Mouse (Mus musculus): Measurements from ENCODE around the gene Camsap2.

GRCm38 (mm10) chr1:136395073-136395472 lies 49.2 kb upstream of the Camsap2 start:
- no peak for TF ChIP-seq USF1 (IDR thresholded peaks at IDR 0.05; ENCODE audit: low read depth, low read length)
- no peak for TF ChIP-seq EP300 (IDR thresholded peaks at IDR 0.05; ENCODE audit: low read depth in 1 of 2, low read length in 2 of 2)
- no peak for TF ChIP-seq CTCF (IDR thresholded peaks at IDR 0.05 in 2 of 3, conservative IDR thresholded peaks at IDR 0.05 in 1 of 3; ENCODE audit: control insufficient read depth in 1 of 3, insufficient read depth in 1 of 3, low read depth in 2 of 3, low read length in 3 of 3, poor library complexity in 1 of 3, severe bottlenecking in 1 of 3)
- no peak for TF ChIP-seq TCF12 (IDR thresholded peaks at IDR 0.05; ENCODE audit: low read depth, low read length)
- TF ChIP-seq RCOR1 (IDR thresholded peaks at IDR 0.05; ENCODE audit: low read depth, low read length) = no peak
- no peak for TF ChIP-seq USF2 (IDR thresholded peaks at IDR 0.05; ENCODE audit: borderline replicate concordance in 1 of 2, insufficient read depth in 1 of 2, low read depth in 1 of 2, low read length in 2 of 2)
- no peak for TF ChIP-seq JUND (IDR thresholded peaks at IDR 0.05; ENCODE audit: low read depth, low read length)
- no peak for TF ChIP-seq GATA1 (IDR thresholded peaks at IDR 0.05; ENCODE audit: low read depth, low read length)

Data from MEL (cell line).